Mouse (Mus musculus) stomach, postnatal 0 days (tissue): ENCODE data around the gene Nvl. TPM values are rescaled to one million over a fixed set of nuclear protein-coding genes. Genes with fewer than 3 reads are reported as not detected.

ENCODE experiments used
- ATAC-seq: fragments of 200-750 bp; cut with Nextera tagmentation; 2 replicates; pipeline ENCODE4 v1.8.0; 2017; ENCODE audit not compliant: low FRiP score, low TSS enrichment
- DNase-seq: peaks from one replicate; pipeline ENCODE4 v3.0.0-alpha.2; 2016; ENCODE audit warnings: low spot score
- H3K27ac ChIP-seq: fragments of 300-500 bp; sonication (generic); replicated peaks from 2 replicates; pipeline ENCODE4 v1.5.1; 2014; ENCODE audit warnings: mild to moderate bottlenecking, control low read depth
- H3K27me3 ChIP-seq: fragments of 300-500 bp; sonication (generic); 2 replicates; pipeline ENCODE4 v1.6.1; 2014; ENCODE audit warnings: low read length; ENCODE audit not compliant: control insufficient read depth, insufficient read depth
- H3K36me3 ChIP-seq: fragments of 300-500 bp; sonication (generic); 2 replicates; pipeline ENCODE4 v1.6.1; 2014; ENCODE audit warnings: low read length, mixed read lengths; ENCODE audit not compliant: control insufficient read depth, insufficient read depth
- H3K4me1 ChIP-seq: fragments of 300-500 bp; sonication (generic); replicated peaks from 2 replicates; pipeline ENCODE4 v1.6.1; 2014; ENCODE audit warnings: antibody characterized with exemption; ENCODE audit not compliant: control insufficient read depth, insufficient read depth
- H3K4me2 ChIP-seq: fragments of 300-500 bp; sonication (generic); replicated peaks from 2 replicates; pipeline ENCODE4 v1.6.1; 2014; ENCODE audit warnings: low read depth, mild to moderate bottlenecking, control low read depth, moderate library complexity
- H3K4me3 ChIP-seq: fragments of 300-500 bp; sonication (generic); 2 replicates; pipeline ENCODE4 v1.5.1; 2014; ENCODE audit warnings: low read depth, low read length, control low read depth
- H3K9ac ChIP-seq: fragments of 300-500 bp; sonication (generic); 2 replicates; pipeline ENCODE4 v1.6.1; 2014; ENCODE audit warnings: mild to moderate bottlenecking, low read length, control low read depth, mixed read lengths
- H3K9me3 ChIP-seq: fragments of 300-500 bp; sonication (generic); 2 replicates; pipeline ENCODE4 v1.6.1; 2016; ENCODE audit warnings: low read length; ENCODE audit not compliant: control insufficient read depth
- CTCF ChIP-seq: IDR thresholded peaks from 2 replicates; pipeline ENCODE4 v1.5.1; 2016; ENCODE audit warnings: antibody characterized with exemption, low read depth, mild to moderate bottlenecking, moderate library complexity
- EP300 ChIP-seq: optimal IDR thresholded peaks from 2 replicates; pipeline ENCODE3; 2016; ENCODE audit warnings: antibody characterized with exemption
- WGBS: fragments of 180-500 bp; shearing (Covaris S2); extraction: QIAGEN DNeasy Blood & Tissue Kit; methylation state at CpG from one replicate; pipeline ENCODE4 v1.1.7; 2014; 5-methylcytosine and 5-hydroxymethylcytosine counted together
- polyA plus RNA-seq: library from polyadenylated mRNA; unstranded; fragments of >200 nt; fragmentation: Nextera tagmentation; extraction: Ambion mirVana; gene quantifications from 2 replicates; pipeline ENCODE4 v1.2.1, GENCODE M21; 2015

Gene Nvl
- polyA plus RNA-seq, 1 experiment from 2014 or later: 12.1 TPM

- peaks cover 13% of the 10 kb centered on the region; the same call in 1 of the 2 replicates for H3K36me3 ChIP-seq
- 75% methylated on average over 4 of the region's 4 CpGs for WGBS
Observed at GRCm38 (mm10) chr1:181117112-181117511, 26.9 kb downstream of the Nvl start.

DNA sequence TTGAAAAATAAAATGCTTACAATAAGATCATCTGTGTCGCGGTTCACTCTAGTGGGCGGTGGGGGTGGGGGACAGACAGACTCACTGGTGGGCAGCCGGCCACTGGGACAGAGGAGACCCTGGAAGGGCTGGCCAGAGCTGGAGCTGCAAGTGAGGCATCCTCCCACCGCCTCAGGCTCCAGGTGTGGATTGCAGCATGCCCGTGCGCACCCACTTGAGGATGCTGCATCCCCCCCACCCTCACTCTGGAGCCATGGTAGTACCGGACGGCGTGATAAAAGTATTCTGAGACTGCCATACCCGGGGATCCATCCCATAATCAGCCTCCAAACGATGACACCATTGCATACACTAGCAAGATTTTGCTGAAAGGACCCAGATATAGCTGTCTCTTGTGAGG lies 54.0 kb downstream of the Nvl start:
- WGBS: 69% methylated on average over 12 of the region's 12 CpGs
- Histone ChIP-seq H3K4me3 (no peak overlapping the region), H3K27ac (no peak overlapping the region), H3K9me3 (no peaks in the 10 kb centered on the region), H3K36me3 (peaks cover 8% of the 10 kb centered on the region), H3K9ac (no peak overlapping the region), H3K27me3 (no peaks in the 10 kb centered on the region), H3K4me2 (no peak overlapping the region), H3K4me1 (no peaks in the 10 kb centered on the region)
- DNase-seq (no peak), ATAC-seq (no peak)
- no peak for TF ChIP-seq CTCF
- TF ChIP-seq EP300: no peak

More at GRCm38 (mm10) chr1:181117112-181117511, 26.9 kb downstream of the Nvl start:
- Histone ChIP-seq H3K4me2 (no peak overlapping the region), H3K9me3 (no peaks in the 10 kb centered on the region), H3K27me3 (no peaks in the 10 kb centered on the region), H3K27ac (no peak overlapping the region), H3K4me3 (no peak overlapping the region), H3K4me1 (no peaks in the 10 kb centered on the region), H3K9ac (no peak overlapping the region)
- DNase-seq: no peak
- TF ChIP-seq EP300 (no peak), CTCF (no peak)
- no peak for ATAC-seq

- H3K27ac ChIP-seq: no peak overlapping the region
- WGBS: 31% methylated on average over 2 of the region's 2 CpGs
- TF ChIP-seq EP300: no peak
- no peak for TF ChIP-seq CTCF
- H3K4me2 ChIP-seq: no peak overlapping the region
- no peaks in the 10 kb centered on the region for H3K27me3 ChIP-seq
- no peaks in the 10 kb centered on the region for H3K9me3 ChIP-seq
- no peaks in the 10 kb centered on the region for H3K36me3 ChIP-seq
- H3K9ac ChIP-seq: no peak overlapping the region
- DNase-seq (peak; percentile 33), ATAC-seq (no peak)
- no peak overlapping the region for H3K4me3 ChIP-seq
- no peaks in the 10 kb centered on the region for H3K4me1 ChIP-seq
Observed at GRCm38 (mm10) chr1:181084021-181084420, 60.0 kb downstream of the Nvl start.

DNA sequence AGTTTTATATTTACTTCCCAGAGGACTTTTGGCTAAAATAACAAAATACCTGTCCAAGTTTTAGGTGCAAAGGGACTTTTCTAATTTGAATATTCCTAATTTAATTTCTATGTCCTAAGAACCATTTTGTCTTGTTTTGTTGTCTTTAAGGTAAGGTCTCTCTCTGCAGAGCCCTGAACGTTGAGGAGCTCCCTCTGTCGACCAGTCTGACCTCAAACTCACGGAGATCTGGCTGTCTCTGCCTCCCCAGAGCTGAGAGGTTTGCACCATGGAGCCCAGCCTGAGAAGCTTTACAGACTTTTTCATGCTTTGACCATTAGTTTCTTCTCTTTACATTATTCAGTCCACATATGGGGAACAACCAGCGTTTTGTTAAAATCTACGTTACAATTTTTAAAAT lies 70.9 kb downstream of the Nvl start:
- no peak overlapping the region for H3K27ac ChIP-seq
- no peak overlapping the region for H3K4me3 ChIP-seq
- no peak overlapping the region for H3K9ac ChIP-seq

DNA sequence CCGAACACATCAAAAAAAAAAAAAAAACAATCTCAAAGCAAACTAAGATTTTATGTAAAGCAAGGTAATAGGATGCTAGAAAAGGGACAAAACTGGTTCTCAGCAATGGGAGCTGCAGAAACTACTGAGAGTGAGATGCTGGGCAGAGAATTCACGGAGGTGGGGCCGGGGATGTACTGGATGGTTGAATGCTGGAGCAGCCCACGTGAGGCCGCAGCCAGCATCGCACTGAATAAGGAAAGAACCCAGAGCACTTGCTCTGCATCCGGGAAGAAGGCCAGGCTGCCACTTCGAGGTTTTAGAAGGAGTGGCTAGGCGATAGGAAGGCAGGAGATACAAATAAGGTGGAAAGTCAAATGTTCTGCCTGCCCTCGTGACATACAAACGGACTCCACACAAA lies 74.3 kb downstream of the Nvl start:
- no peak overlapping the region for H3K4me3 ChIP-seq
- H3K27ac ChIP-seq: no peak overlapping the region
- WGBS: 50% methylated on average over 11 of the region's 11 CpGs
- TF ChIP-seq EP300 (no peak), CTCF (no peak)
- no peaks in the 10 kb centered on the region for H3K27me3 ChIP-seq
- H3K9ac ChIP-seq: no peak overlapping the region
- no peak overlapping the region for H3K4me2 ChIP-seq
- H3K36me3 ChIP-seq: no peaks in the 10 kb centered on the region
- ATAC-seq (no peak), DNase-seq (no peak)
- 0 out of 2 replicates have a peak, but pooled peaks cover 3% of the 10 kb centered on the region for H3K4me1 ChIP-seq
- no peaks in the 10 kb centered on the region for H3K9me3 ChIP-seq

More for the DNA sequence above, 70.9 kb downstream of the Nvl start:
- no peaks in the 10 kb centered on the region for H3K36me3 ChIP-seq
- no peaks in the 10 kb centered on the region for H3K27me3 ChIP-seq
- H3K9me3 ChIP-seq: no peaks in the 10 kb centered on the region
- 40% methylated on average over 5 of the region's 5 CpGs for WGBS
- no peaks in the 10 kb centered on the region for H3K4me1 ChIP-seq
- H3K4me2 ChIP-seq: no peak overlapping the region
- DNase-seq: no peak
- ATAC-seq: no peak
- TF ChIP-seq EP300 (no peak), CTCF (peak; percentile 34)

- no peak overlapping the region for H3K9ac ChIP-seq
- no peak overlapping the region for H3K27ac ChIP-seq
- 0 out of 2 replicates have a peak, but pooled peaks cover 3% of the 10 kb centered on the region for H3K4me1 ChIP-seq
- no peak overlapping the region for H3K4me2 ChIP-seq
- TF ChIP-seq CTCF (no peak), EP300 (no peak)
- H3K27me3 ChIP-seq: no peaks in the 10 kb centered on the region
- H3K36me3 ChIP-seq: no peaks in the 10 kb centered on the region
- no peaks in the 10 kb centered on the region for H3K9me3 ChIP-seq
- ATAC-seq: no peak
- H3K4me3 ChIP-seq: no peak overlapping the region
- DNase-seq: no peak
- WGBS: 57% methylated on average over 1 of the region's 1 CpGs
Observed at GRCm38 (mm10) chr1:181068344-181068743, 75.7 kb downstream of the Nvl start.
